Mouse (Mus musculus): ENCODE data around the gene Cdh23. TPM values are rescaled to one million over a fixed set of nuclear protein-coding genes. Genes with fewer than 3 reads are reported as not detected.

Gene Cdh23
- polyA plus RNA-seq, 1 experiment from 2014 or later, result 0.53 TPM

DNA sequence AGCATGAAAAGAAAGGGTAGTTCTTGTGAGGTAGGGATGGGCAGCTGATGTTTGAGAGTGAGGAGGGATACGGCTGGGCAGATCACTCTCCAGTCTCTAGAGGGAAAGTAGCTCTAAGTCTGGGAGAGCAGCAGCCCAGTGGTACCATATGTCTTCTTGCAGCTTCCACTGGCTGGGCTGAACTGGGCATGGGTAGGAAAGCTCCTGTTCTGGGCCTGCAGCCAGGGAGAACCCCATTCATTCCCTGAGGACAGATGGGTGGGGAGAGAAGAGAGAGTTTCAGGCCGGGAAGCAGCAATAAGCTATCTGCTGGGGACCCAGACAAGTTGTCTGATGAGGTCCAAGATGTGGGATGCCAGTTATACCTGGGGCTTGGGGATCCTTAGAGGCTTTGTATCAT is 326.2 kb downstream of the Cdh23 start:
- Histone ChIP-seq H3K4me1 (peaks cover 18% of the 10 kb centered on the region), H3K4me3 (no peak overlapping the region), H3K27me3 (ENCODE audit: insufficient read depth, poor library complexity, severe bottlenecking) (no peaks in the 10 kb centered on the region), H3K36me3 (no peaks in the 10 kb centered on the region), H3K27ac (no peak overlapping the region), H3K9me3 (no peaks in the 10 kb centered on the region)
- 77% methylated on average over 2 of the region's 2 CpGs for WGBS
- no peak for DNase-seq (ENCODE audit: low spot score)

DNA sequence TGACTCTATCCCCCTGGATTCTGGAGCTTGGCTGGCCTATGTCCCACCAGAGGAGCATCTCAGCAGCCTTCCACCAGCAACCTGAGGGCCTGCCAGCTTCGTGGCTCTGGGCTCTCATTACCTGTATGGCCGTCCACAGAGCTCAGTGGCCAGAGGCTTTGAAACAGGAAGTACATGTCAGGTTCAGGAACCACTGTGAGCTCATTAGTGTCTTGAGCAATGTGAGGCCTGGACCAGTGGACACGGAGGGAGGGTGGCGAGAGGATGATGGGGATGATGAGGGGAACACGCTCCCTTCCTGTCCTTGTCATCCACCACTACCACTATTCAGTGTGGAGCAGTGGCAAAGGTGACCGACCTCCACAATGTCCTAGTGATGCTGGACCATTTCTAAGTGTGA is 326.9 kb downstream of the Cdh23 start:
- Histone ChIP-seq H3K4me3 (no peak overlapping the region), H3K4me1 (peaks cover 25% of the 10 kb centered on the region), H3K9me3 (no peaks in the 10 kb centered on the region), H3K36me3 (no peaks in the 10 kb centered on the region), H3K27ac (no peak overlapping the region), H3K27me3 (ENCODE audit: insufficient read depth, poor library complexity, severe bottlenecking) (no peaks in the 10 kb centered on the region)
- WGBS, result 80% methylated on average over 6 of the region's 6 CpGs
- no peak for DNase-seq (ENCODE audit: low spot score)

DNA sequence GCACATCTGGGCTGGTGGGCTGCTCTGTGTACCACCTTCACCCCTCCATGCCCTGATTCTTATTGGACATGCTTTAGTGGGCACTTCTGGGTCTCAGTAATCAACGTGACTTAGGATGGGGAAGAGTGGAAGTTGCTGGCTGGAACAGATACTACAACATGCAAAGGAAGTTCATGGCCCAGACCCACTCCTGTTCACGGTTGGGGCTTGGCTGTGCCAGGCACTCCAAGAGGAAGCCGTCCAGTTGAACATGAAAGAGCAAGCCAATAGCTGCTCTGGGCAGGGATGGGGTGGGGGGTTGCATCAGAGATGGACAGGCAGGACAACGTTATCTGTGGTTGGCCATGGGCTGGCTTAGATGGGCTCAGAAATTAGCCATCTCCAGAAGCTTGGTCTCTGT is 328.4 kb downstream of the Cdh23 start:
- Histone ChIP-seq H3K4me3 (no peak overlapping the region), H3K36me3 (no peaks in the 10 kb centered on the region), H3K27ac (no peak overlapping the region), H3K4me1 (peaks cover 19% of the 10 kb centered on the region), H3K9me3 (no peaks in the 10 kb centered on the region), H3K27me3 (ENCODE audit: insufficient read depth, poor library complexity, severe bottlenecking) (no peaks in the 10 kb centered on the region)
- WGBS, result 74% methylated on average over 4 of the region's 4 CpGs
- DNase-seq (ENCODE audit: low spot score), result no peak

DNA sequence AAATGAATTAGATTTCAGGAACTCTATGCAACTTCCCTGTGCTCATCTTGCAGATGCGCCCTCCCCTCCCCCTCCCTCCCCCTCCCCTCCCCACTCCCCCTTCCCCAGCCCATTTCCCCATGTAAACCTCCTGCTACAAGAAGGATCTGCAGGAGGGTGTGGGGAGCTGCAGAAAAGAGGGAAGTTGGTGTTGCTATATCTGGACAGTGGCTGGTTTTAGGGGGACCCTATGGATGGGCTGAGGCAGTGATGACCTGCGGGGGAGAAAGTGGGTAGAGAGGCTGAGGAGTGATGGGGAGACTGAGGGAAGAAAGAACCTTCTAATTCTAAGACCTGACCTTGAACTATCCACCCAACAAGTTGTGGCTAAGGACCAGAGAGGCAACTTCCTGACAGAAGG is 329.1 kb downstream of the Cdh23 start:
- no peak overlapping the region for H3K4me3 ChIP-seq
- H3K4me1 ChIP-seq, result peaks cover 19% of the 10 kb centered on the region
- H3K36me3 ChIP-seq, result no peaks in the 10 kb centered on the region
- 77% methylated on average over 2 of the region's 2 CpGs for WGBS
- DNase-seq (ENCODE audit: low spot score), result no peak
- H3K27me3 ChIP-seq (ENCODE audit: insufficient read depth, poor library complexity, severe bottlenecking), result no peaks in the 10 kb centered on the region
- H3K27ac ChIP-seq, result no peak overlapping the region
- no peaks in the 10 kb centered on the region for H3K9me3 ChIP-seq

DNA sequence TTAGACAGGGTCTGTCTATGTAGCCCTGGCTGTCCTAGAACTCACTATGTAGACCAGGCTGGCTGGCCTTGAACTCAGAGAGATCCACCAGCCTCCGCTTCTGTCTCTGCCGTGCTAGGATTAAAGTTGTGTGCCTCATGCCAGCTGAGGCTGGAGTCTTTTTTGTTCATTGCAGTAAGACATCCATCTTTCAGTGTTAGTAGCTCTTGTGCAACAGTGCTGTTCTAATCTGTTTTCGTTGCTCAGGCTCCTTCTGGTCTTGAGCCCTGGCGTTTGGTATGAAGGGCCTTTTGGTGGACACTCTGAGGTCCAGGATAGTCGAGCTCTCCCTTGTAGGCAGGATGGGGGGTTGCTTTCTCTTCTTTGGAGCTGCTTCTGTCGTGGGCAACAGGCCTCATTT is 332.9 kb downstream of the Cdh23 start:
- H3K27me3 ChIP-seq (ENCODE audit: insufficient read depth, poor library complexity, severe bottlenecking), result no peaks in the 10 kb centered on the region
- H3K27ac ChIP-seq, result no peak overlapping the region
- H3K4me3 ChIP-seq, result no peak overlapping the region
- no peaks in the 10 kb centered on the region for H3K36me3 ChIP-seq
- DNase-seq (ENCODE audit: low spot score), result no peak
- 77% methylated on average over 6 of the region's 6 CpGs for WGBS
- peaks cover 32% of the 10 kb centered on the region for H3K4me1 ChIP-seq
- no peaks in the 10 kb centered on the region for H3K9me3 ChIP-seq

DNA sequence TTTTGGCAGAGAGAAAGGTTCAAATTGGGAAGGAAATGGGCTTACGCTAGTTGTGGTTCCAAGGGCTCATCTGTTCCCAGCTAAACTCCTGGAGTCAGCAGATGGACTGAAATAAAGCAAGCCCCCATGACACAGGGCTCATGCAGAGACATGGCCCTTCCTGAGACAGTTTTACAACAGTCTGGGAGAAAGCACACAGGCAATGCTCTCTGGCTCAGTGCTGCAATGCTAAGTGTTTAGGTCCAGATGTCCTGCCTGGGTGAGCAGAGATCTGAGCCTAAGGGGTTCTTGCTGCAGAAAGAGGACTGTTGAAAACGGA is 334.0 kb downstream of the Cdh23 start:
- WGBS, result 66% methylated on average over 2 of the region's 2 CpGs
- H3K9me3 ChIP-seq, result no peaks in the 10 kb centered on the region
- DNase-seq (ENCODE audit: low spot score), result no peak
- peak overlapping the region; percentile 57; the same call in 1 of the 2 replicates for H3K27ac ChIP-seq
- H3K36me3 ChIP-seq, result no peaks in the 10 kb centered on the region
- peaks cover 32% of the 10 kb centered on the region for H3K4me1 ChIP-seq
- H3K4me3 ChIP-seq, result no peak overlapping the region
- H3K27me3 ChIP-seq (ENCODE audit: insufficient read depth, poor library complexity, severe bottlenecking), result no peaks in the 10 kb centered on the region

DNA sequence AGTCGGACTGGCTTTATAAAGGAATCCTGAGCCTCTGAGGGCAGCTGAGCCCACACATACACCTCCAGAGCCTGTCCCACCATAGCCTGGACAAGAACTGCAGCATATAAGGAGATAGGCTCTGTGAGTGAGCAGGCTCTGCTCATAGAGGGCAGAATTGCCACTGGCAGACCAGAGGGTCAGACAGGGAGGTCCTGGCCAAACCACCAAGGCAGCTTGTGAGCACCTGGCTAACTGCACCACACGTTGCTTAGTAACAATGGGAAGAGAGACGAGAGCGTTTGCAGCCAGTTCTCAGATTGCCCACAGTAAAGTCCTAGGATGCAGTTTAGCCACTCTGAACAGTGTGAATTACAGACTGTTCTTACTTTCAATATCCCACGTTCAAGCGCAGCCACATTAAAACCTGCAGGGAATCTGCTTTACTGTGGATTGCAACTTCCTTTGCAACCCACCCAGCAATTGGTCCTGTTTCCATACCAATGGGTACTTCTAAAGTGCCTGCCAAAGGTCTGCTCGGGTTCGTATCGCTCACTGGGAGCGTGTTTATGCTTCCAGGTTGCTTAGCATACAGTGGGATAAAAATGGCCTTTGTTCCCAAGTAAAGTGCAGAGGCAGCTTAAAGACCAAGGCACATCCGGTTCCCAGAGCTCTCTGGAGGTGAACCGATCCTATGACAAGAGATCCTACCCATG is 334.5 kb downstream of the Cdh23 start:
- H3K4me1 ChIP-seq, result peaks cover 32% of the 10 kb centered on the region
- no peaks in the 10 kb centered on the region for H3K36me3 ChIP-seq
- no peak for DNase-seq (ENCODE audit: low spot score)
- H3K4me3 ChIP-seq, result no peak overlapping the region
- no peaks in the 10 kb centered on the region for H3K9me3 ChIP-seq
- WGBS, result 72% methylated on average over 12 of the region's 12 CpGs
- H3K27me3 ChIP-seq (ENCODE audit: insufficient read depth, poor library complexity, severe bottlenecking), result no peaks in the 10 kb centered on the region
- no peak overlapping the region for H3K27ac ChIP-seq

DNA sequence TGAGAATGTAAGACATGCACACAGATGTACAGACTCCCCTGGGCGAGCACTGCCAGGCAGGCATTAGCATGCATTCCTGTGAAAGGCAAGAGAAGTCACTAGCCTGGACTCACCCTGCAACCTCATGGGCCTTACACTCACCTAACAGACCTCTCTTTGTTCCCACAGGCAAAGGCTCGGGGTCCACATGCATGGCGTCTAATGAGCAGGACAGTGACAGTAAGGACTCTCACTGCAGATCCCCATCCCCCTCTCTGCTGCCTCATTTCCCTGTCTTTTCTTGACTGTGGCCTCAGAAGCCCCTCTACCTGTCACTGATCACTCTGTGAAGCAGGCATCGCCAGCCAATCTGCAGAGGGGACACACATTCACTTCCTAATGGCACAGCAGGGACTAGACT is 337.5 kb downstream of the Cdh23 start:
- H3K9me3 ChIP-seq, result no peaks in the 10 kb centered on the region
- H3K4me1 ChIP-seq, result peaks cover 35% of the 10 kb centered on the region
- WGBS, result 44% methylated on average over 4 of the region's 4 CpGs
- H3K27me3 ChIP-seq (ENCODE audit: insufficient read depth, poor library complexity, severe bottlenecking), result no peaks in the 10 kb centered on the region
- no peak overlapping the region for H3K27ac ChIP-seq
- no peaks in the 10 kb centered on the region for H3K36me3 ChIP-seq
- DNase-seq (ENCODE audit: low spot score), result no peak
- H3K4me3 ChIP-seq, result no peak overlapping the region

DNA sequence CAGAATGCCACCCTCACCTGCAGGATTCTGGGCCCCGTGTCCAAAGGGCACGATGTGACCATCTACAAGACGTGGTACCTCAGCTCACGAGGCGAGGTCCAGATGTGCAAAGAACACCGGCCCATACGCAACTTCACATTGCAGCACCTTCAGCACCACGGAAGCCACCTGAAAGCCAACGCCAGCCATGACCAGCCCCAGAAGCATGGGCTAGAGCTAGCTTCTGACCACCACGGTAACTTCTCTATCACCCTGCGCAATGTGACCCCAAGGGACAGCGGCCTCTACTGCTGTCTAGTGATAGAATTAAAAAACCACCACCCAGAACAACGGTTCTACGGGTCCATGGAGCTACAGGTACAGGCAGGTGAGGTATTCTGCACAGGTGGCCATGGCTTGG is 338.4 kb downstream of the Cdh23 start:
- Histone ChIP-seq H3K4me3 (no peak overlapping the region), H3K27ac (no peak overlapping the region), H3K36me3 (no peaks in the 10 kb centered on the region), H3K4me1 (peaks cover 42% of the 10 kb centered on the region), H3K9me3 (no peaks in the 10 kb centered on the region), H3K27me3 (ENCODE audit: insufficient read depth, poor library complexity, severe bottlenecking) (no peaks in the 10 kb centered on the region)
- DNase-seq (ENCODE audit: low spot score), result no peak
- 92% methylated on average over 14 of the region's 14 CpGs for WGBS

DNA sequence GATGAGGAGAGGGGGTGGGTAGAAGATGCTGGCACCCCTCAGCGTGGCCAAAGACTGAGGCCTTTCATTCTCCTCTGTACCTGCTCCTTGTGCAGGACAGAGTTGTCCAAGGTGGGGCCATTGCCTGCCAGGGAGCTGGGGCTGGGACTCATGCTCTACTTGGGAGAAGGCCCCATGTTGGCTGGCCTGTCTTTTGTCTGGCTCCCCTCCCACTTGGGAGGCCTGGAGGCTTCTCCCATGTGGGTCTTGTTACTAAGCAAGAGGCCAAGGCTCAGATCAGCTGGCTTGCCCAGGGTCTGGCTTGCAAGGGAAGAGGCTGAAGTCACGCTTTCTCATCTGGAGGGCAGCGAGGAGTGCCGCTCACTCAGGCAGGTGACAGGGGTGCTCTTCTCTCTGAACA is 338.8 kb downstream of the Cdh23 start:
- WGBS, result 91% methylated on average over 4 of the region's 4 CpGs
- no peak for DNase-seq (ENCODE audit: low spot score)
- H3K9me3 ChIP-seq, result no peaks in the 10 kb centered on the region
- no peaks in the 10 kb centered on the region for H3K27me3 ChIP-seq (ENCODE audit: insufficient read depth, poor library complexity, severe bottlenecking)
- peaks cover 46% of the 10 kb centered on the region for H3K4me1 ChIP-seq
- H3K27ac ChIP-seq, result no peak overlapping the region
- no peak overlapping the region for H3K4me3 ChIP-seq
- H3K36me3 ChIP-seq, result no peaks in the 10 kb centered on the region

DNA sequence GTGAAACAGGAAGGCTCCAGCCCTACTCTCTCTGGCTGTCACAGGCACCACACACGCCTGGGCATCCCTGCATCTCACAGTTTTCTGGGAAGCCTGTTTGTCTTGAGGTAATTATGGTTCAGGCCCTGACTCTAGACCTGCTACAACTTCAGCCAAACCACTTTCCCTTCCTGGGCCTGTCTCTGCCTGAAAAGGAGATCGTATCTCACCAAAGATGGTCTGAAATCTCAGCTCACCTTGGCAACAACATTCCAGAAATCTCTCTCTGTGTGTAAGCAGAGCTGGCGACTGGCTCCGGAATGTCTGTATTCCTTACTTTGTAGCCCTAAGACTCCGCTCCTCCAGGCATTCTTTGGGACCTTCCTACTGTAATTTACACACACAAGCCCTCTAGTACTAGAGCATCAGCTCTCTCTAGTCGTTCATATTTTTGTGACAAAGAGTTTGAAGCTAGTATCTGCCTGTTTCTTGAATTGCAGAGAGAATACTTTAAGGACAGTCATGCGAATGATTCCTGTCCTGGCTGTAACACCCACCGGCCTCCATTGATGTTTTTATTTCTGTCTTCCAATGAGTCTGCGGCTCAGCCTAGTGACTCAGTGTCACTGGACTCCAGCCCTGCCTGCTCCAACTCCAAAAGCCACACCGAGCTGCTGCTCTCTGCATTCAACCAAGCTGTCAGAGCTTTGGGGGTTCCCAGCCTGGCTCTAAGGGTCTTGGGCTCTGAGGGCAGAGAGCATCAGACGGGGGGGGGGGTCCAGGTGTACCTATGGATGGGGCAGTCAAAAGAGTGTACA is 341.2 kb downstream of the Cdh23 start:
- no peaks in the 10 kb centered on the region for H3K36me3 ChIP-seq
- peak overlapping the region; percentile 26 for H3K27ac ChIP-seq
- no peaks in the 10 kb centered on the region for H3K27me3 ChIP-seq (ENCODE audit: insufficient read depth, poor library complexity, severe bottlenecking)
- DNase-seq (ENCODE audit: low spot score), result no peak
- peaks cover 57% of the 10 kb centered on the region for H3K4me1 ChIP-seq
- 53% methylated on average over 11 of the region's 11 CpGs for WGBS
- H3K9me3 ChIP-seq, result no peaks in the 10 kb centered on the region
- H3K4me3 ChIP-seq, result no peak overlapping the region

DNA sequence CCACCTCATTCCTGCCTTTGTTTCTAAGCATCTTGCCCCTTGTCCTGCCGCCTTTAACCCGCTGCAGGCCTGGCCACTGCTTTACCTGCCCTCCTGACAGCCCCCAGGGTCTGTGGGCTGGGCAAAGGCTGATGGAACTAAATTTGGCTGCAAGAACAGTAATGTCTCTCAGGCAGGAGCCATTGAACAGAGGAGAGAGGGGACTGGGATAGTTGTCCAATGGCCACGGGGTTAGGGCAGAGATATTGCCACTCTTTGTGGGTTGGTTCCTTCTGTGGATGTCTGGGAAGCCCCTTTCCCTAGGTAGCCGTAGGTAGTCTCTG is 342.3 kb downstream of the Cdh23 start:
- Histone ChIP-seq H3K27ac (peak overlapping the region; percentile 43), H3K36me3 (no peaks in the 10 kb centered on the region), H3K4me1 (peaks cover 64% of the 10 kb centered on the region), H3K4me3 (no peak overlapping the region), H3K27me3 (ENCODE audit: insufficient read depth, poor library complexity, severe bottlenecking) (no peaks in the 10 kb centered on the region), H3K9me3 (no peaks in the 10 kb centered on the region)
- 87% methylated on average over 4 of the region's 4 CpGs for WGBS
- no peak for DNase-seq (ENCODE audit: low spot score)

DNA sequence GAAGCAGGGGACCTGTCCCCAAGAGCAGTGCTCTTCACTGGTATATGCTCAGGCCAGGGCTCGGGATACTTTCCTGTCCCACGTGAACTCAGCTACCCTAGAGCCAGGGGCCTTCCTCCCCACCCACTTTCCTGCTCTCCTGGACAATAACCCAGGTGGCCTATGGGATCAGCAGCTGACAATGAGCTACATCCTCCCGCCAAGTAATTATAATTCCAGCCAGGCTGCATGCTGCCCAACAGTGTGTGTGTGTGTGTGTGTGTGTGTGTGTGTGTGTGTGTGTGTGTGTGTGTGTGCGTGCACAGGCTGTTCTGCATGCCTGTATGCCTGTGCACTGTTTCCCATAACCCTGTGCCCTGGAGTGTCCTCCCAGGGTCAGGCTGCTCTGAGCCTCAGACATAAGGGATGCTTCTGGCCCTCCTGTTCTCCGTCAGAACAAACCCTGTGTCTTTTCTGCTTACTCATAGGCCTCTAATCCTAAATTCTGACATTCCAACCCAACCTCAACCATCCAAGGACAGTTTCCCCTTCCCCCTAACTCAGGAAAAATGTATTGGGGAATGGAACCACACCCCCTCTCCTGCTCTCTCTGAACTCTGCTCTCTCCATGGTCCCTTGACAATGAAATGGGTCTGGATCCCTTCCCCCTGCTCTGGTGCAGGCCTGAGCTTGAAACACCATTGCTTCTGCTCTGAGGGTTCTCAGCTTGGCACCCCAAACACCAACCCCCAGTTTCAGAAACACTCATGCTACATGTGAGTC is 342.9 kb downstream of the Cdh23 start:
- 71% methylated on average over 5 of the region's 5 CpGs for WGBS
- DNase-seq (ENCODE audit: low spot score), result no peak
- Histone ChIP-seq H3K27me3 (ENCODE audit: insufficient read depth, poor library complexity, severe bottlenecking) (no peaks in the 10 kb centered on the region), H3K4me1 (peaks cover 66% of the 10 kb centered on the region), H3K27ac (peak overlapping the region; percentile 43), H3K4me3 (no peak overlapping the region), H3K36me3 (no peaks in the 10 kb centered on the region), H3K9me3 (no peaks in the 10 kb centered on the region)
